Mouse (Mus musculus): ENCODE results near the gene Rhof.

Gene Rhof

GRCm38 (mm10) chr5:123104769-123105168 lies 27.7 kb downstream of the Rhof start:
- no peak for DNase-seq

DNA sequence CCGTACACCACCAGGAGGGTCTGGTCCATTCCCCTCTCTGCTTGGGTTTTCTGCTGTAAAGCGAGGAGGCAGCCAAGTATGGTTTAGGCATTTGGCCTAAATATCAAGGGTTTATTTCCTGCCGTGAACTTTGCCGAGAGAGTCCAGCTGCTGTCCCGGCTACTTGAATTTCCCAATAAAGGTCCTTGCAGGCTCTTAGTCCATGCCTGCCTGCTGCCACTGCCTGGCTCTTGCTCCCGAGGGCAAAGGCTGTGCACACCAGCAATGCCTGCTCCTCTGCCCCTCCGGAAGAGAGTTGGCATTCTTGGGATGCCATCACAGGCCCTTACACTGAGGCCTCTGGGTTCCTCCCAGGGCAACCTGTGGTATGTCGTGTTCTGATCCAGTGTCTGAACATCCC lies 28.9 kb downstream of the Rhof start:
- no peak for DNase-seq

DNA sequence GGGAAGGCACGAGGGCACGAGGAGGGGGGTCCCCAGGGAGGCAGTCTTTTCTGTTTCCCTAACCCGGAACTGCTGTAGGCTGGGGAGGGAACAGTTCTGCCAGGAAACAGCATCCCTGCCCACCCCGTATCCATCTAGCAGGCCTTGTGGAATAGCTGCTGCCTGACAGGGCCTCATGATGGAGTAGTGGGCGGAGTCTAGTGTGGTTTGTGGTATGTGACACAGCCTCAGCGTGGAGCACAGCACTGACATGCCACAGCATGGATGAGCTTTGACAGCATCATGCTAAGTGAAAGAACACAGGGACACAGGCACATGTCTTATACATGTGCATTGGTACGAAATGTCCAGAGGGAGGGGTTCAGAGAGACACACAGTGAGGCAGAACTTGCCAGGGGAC lies 30.1 kb downstream of the Rhof start:
- no peak for DNase-seq

GRCm38 (mm10) chr5:123098487-123098886 lies 34.0 kb downstream of the Rhof start:
- no peak for DNase-seq

DNA sequence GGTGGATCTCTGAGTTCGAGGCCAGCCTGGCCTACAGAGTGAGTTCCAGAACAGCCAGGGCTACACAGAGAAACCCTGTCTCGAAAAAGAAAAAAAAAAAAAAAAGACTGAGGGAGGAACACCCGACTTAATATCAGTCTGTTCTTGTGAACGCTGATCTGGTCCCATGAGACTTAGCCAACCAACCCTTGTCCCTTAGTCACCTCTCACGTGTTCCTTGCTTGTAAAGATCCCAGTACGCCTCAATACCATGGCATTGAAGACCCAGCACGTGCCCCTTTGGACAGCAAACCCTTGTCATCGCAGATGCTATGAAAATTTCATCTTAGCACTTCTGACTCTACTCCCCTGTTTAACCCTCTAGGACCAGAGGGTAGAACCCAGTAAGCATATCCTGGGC lies 36.2 kb downstream of the Rhof start:
- DNase-seq: no peak

GRCm38 (mm10) chr5:123094238-123094991 lies 38.1 kb downstream of the Rhof start:
- DNase-seq: no peak

- DNase-seq: no peak
These were observed 39.3 kb downstream of the Rhof start for GRCm38 (mm10) chr5:123093077-123093633.

GRCm38 (mm10) chr5:123090560-123091306 lies 41.8 kb downstream of the Rhof start:
- no peak for DNase-seq

DNA sequence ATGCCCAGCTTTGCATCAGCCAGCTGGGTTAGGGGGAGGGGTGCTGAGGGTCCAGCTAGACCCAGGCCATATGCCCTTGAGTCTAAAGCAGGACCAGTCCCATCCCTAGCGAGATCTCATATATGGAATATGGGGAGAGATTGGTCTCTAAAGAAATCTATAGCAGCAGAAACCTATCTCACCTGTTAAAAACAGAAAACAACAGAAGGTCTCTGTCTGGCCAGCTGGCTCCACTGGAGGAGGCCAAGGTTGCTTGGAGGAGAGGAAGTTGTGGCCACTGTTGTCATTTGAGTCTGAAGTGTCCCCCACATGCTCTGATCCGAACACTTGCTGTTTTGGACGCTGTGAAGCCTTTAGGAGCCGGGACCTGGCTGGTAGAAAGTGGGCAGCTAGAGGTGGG lies 43.7 kb downstream of the Rhof start:
- no peak for DNase-seq

DNA sequence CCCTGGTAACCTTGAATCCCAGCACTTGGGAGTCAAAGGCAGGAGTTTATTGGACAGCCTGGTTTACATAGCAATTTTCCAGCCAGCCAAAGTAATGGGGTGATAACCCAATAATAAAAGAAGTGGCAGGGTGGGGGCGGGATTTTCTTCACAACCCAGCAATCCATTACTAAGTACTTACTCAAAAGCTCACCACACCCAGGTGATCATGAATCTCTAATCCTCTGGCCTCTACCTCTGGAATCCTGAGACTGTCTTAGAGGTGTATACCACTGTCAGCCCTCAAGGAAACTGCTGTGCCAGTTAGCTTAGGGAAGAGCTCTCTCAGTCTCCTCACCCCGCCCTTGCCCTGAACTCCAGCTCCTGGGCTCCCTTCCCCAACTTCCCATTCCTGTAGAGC lies 46.0 kb downstream of the Rhof start:
- no peak for DNase-seq

DNA sequence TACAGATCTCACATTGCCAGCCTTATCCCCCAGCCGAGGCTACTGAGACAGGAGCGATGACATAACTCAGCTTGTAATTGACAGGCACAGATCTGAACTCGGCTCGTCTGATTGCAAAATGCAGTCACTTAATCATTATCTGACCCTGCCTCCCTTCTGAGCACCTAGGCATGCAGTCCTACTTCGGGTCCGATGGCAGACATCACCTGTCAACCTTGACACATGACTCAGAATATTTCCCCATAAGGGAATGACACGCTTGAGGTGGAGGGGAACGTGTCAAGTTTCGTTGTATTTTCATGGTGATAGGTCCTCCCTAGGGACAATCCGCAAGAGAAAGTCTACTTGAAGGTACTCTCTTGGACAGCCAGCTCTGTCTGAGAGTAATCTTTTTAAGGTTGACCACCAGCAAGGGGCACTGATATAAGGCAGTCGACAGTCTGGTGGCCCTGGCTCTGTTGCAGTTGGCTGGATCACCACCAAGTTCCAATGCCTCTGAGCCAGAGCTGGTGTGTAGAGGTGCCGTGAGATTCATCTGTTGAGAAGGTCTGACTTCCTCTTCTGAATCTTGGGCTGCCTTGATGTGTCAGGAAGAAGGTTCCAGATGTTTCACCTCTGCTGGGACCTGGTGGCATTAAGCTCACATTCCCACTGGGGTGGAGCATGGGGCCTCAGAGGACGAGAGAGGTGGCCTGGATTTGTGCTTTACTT lies 49.0 kb downstream of the Rhof start:
- DNase-seq: no peak

- no peak for DNase-seq
These were observed 52.0 kb downstream of the Rhof start for GRCm38 (mm10) chr5:123080510-123080909.

- DNase-seq: no peak
These were observed 52.5 kb downstream of the Rhof start for GRCm38 (mm10) chr5:123080041-123080440.

DNA sequence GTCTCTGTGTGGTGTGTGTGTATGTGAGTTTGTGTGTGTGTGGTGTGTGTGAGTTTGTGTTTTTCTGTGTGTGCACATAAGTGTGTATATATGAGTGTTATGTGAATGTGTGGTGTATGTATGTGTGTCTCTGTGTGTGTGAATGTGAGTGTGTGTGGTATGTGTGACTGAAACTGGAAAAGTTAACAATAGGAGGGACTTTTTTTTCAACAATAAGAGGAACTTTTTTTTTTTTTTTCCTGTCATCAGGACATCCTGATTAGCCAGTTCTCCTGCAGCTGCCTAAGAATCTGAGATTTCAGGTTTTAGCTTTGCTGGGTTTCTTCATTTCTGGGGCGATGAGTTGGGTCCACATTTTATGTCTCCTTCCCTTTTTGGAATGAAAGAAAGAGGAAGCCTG lies 52.9 kb downstream of the Rhof start:
- no peak for DNase-seq

DNA sequence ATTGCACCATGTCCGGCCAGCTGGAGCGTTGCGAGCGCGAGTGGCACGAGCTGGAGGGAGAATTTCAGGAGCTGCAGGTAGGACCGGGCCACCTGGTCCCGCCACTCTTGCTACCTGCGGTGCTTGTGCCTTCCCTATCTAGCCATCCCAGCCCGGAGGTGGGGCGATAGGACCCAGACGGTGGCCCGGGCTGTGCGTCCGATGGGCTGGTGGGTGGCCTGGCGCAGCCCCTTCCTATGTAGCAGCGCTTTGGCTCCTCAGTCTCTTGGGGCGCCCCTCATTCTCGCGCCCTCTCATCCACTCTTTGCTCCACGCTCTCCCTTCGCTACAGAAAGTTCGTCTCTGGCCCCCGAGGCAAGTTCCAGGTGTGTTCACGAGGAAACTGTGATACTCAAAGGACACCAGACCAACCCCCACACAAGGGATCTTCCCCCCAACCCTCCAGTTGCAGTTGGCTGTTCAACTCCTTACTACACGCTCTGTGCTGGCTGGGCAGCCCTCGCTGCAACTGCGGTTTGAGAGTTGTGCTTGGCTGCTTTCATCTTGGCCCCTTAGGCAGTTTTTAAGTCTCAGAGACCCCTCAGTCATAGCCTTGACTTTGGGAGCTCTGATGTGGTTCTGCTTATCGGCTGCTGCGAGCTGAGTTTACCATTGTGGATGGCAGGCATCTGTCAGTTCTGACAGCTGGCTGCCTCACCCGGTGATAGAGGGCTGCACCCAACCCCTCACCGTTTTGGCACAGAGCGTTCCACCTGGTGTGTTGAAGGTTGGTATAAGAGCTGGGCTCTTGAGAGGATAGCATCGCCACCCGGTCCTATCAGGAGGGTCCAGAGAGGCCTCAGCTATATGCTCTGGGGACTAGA lies 55.8 kb downstream of the Rhof start:
- no peak for DNase-seq

DNA sequence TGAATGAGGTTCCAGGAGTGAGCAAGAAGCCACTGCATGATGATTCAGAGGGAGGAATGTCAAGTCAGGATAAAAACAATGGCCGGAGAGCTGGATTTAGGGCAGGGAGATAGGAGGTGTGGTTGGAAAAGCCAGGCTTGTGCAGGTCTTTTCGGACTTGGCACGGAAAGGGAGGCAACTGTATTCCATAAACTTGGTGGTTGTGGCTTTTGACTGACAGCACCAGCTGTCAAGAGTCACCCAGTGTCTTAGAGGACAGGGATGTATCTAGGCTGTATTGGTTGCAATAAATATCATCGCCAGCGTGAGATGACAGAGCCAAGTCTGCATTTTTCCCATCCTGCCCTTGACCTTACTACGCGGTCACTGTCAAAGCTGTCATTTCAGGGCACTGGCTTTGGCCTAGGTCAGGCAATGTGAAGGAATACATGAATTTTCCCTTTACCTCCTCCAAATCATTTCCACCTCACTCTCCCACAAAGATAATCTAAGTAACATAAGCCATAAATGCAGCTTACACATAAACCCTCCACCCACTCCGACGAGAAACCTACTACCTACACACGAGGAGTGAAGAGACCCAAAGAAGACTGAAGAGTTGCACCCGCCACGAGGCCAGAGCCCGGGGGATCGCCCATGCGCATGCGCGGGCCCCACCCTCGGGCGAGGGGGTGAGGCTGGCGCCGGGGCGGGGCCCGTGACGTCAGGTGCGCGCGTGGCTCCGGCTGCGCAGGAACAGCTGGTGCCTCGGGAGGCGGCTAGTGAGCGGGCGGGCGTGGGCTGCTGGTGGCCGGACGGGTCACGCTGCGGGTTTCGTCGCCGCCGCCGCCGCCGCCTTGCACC lies 56.7 kb downstream of the Rhof start:
- peak; percentile 96 for DNase-seq

DNA sequence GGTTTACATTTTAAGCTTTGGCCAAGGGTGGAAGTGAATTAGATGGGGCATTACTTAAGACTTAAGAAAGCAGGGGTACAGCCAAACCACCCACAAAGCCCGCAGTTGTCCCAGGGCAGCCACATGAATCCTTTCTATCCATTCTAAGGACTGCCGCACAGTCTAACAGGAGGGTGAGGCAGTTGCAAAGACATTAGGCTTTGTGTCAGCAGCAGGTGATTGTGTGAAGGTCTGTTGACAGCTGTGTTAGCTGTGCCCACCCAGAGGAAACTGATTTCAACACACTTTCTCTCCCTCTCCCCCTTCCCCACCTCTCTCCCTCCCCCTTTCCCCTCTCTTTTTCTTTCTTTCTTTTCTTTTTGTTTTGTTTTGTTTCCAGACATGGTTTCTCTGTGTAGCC lies 63.8 kb downstream of the Rhof start:
- DNase-seq: no peak

DNA sequence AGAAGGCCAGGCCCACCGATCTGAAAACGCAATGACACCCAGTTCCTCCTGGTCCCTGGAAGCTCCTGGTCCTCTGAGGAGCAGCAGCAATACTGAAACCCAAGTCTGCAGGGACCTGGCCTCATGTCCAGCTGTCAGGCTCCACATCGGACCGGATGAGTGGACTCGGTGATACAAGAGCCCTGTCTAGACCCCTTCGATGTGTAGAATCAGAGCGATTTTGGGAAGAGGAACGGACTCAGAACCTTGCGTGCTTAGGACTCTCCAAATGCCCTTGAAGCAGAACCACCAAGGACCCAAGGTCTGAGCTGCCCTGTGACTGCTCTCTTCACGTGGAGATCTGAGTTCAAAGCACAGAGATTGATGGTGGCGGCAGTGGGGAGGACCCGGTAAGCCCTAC lies 64.4 kb downstream of the Rhof start, which contains the start of gene Tmem120b:
Tmem120b (plus strand) TSS at position 301 of the 400 bp plus-strand sequence.
- no peak for DNase-seq

GRCm38 (mm10) chr5:123067395-123067995 lies 65.0 kb downstream of the Rhof start:
- DNase-seq: no peak

GRCm38 (mm10) chr5:123064207-123064606 lies 68.3 kb downstream of the Rhof start:
- DNase-seq: peak; percentile 85

DNA sequence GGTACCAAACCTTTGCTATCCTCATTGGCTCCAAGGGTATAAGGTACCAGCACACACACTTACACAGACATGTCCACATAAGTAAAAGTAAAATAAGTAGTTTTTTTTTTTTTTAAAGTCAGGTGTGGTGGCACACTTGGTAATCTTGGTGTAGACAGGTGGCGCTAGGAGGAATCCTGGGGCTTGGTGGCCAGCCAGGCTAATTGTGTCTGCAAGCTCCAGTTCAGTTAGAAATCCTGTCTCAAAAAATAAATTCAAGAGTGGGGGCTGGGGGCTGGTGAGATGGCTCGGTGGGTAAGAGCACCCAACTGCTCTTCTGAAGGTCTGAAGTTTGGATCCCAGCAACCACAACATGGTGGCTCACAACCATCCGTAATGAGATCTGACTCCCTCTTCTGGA lies 69.4 kb downstream of the Rhof start:
- no peak for DNase-seq

Data from lung, postnatal 14 days (tissue).